Mouse (Mus musculus) midbrain, embryonic 13.5 days (tissue): ENCODE data around the gene Trp53tg5. TPM values are rescaled to one million over a fixed set of nuclear protein-coding genes. Genes with fewer than 3 reads are reported as not detected.

ENCODE experiments used
- ATAC-seq: fragments of 200-750 bp; cut with Nextera tagmentation; 2 replicates; pipeline ENCODE4 v1.8.0; 2017; ENCODE audit warnings: mild to moderate bottlenecking, moderate TSS enrichment, moderate library complexity
- H3K27ac ChIP-seq: fragments of 300-500 bp; sonication (generic); 2 replicates; pipeline ENCODE4 v1.5.1; 2015; ENCODE audit warnings: inconsistent platforms, mild to moderate bottlenecking, moderate library complexity
- H3K27me3 ChIP-seq: fragments of 300-500 bp; sonication (generic); 2 replicates; pipeline ENCODE4 v1.6.1; 2015; ENCODE audit warnings: mild to moderate bottlenecking, inconsistent platforms
- H3K36me3 ChIP-seq: fragments of 300-500 bp; sonication (generic); 2 replicates; pipeline ENCODE4 v1.6.1; 2015; ENCODE audit warnings: mild to moderate bottlenecking, inconsistent platforms
- H3K4me1 ChIP-seq: fragments of 300-500 bp; sonication (generic); replicated peaks from 2 replicates; pipeline ENCODE4 v1.6.1; 2015; ENCODE audit warnings: inconsistent platforms
- H3K4me2 ChIP-seq: fragments of 300-500 bp; sonication (generic); replicated peaks from 2 replicates; pipeline ENCODE4 v1.6.1; 2015; ENCODE audit warnings: moderate library complexity, mild to moderate bottlenecking, inconsistent platforms
- H3K4me3 ChIP-seq: fragments of 300-500 bp; sonication (generic); replicated peaks from 2 replicates; pipeline ENCODE4 v1.5.1; 2015; ENCODE audit warnings: mild to moderate bottlenecking, inconsistent platforms
- H3K9ac ChIP-seq: fragments of 300-500 bp; sonication (generic); replicated peaks from 2 replicates; pipeline ENCODE4 v1.6.1; 2015; ENCODE audit warnings: mild to moderate bottlenecking, inconsistent platforms
- H3K9me3 ChIP-seq: fragments of 300-500 bp; sonication (generic); 2 replicates; pipeline ENCODE4 v1.6.1; 2016; ENCODE audit warnings: mild to moderate bottlenecking, inconsistent platforms
- WGBS: fragments of 180-500 bp; shearing (Covaris S2); methylation state at CpG from one replicate; pipeline ENCODE4 v1.1.7; 2015; 5-methylcytosine and 5-hydroxymethylcytosine counted together
- polyA plus RNA-seq: library from polyadenylated mRNA; unstranded; fragments of >200 nt; fragmentation: Nextera tagmentation; extraction: Ambion mirVana; gene quantifications from 2 replicates; pipeline ENCODE4 v1.2.1, GENCODE M21; 2015

Gene Trp53tg5
- polyA plus RNA-seq, 1 experiment from 2014 or later: not detected

DNA sequence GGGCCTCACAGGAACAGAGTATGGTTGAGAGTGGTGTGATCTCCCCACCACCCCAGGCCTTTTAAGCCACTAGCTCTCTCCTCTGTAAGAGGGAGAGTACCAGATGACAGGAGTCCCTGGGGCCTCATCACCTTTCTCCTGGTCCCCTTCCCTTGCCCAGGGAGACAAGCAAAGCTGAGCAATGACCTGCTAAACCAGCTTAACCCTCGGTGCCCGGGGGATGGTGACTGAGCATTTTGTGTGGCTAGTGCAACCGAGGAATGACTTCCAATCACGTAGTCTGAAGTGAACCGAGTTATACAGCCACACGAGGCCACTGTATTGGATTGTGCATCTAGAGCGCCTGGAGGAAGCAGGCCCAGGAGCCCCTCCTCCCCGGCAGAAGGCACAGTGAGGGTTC is 49.1 kb downstream of the Trp53tg5 start:
- Histone ChIP-seq H3K4me3 (no peak overlapping the region), H3K4me2 (no peak overlapping the region), H3K9ac (no peak overlapping the region), H3K27me3 (no peaks in the 10 kb centered on the region), H3K4me1 (no peaks in the 10 kb centered on the region), H3K36me3 (no peaks in the 10 kb centered on the region), H3K9me3 (no peaks in the 10 kb centered on the region), H3K27ac (no peak overlapping the region)
- WGBS: 89% methylated on average over 8 of the region's 8 CpGs
- no peak for ATAC-seq

DNA sequence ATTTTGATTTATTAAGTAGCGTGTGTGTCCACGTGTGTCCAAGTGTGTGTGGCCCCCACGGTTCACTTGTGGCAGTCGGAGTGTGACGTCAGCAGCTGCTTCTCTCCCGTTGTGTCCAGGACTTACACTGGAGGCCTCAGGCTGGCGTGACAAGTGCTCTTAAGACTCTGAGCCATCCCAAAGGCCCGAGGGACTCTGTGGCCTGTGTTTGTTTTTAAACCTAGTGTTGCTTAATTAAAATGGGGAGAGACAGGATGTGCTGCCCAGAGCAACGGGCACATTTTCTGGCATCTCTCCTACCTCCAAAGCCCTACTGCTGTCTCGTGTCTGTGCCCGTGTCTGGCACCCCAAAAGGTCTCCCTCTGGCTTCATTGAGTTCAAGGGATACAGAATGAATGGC is 50.1 kb downstream of the Trp53tg5 start:
- Histone ChIP-seq H3K27me3 (no peaks in the 10 kb centered on the region), H3K27ac (no peak overlapping the region), H3K9ac (no peak overlapping the region), H3K9me3 (no peaks in the 10 kb centered on the region), H3K36me3 (no peaks in the 10 kb centered on the region), H3K4me3 (no peak overlapping the region), H3K4me2 (no peak overlapping the region), H3K4me1 (no peaks in the 10 kb centered on the region)
- no peak for ATAC-seq
- WGBS: 87% methylated on average over 11 of the region's 11 CpGs

DNA sequence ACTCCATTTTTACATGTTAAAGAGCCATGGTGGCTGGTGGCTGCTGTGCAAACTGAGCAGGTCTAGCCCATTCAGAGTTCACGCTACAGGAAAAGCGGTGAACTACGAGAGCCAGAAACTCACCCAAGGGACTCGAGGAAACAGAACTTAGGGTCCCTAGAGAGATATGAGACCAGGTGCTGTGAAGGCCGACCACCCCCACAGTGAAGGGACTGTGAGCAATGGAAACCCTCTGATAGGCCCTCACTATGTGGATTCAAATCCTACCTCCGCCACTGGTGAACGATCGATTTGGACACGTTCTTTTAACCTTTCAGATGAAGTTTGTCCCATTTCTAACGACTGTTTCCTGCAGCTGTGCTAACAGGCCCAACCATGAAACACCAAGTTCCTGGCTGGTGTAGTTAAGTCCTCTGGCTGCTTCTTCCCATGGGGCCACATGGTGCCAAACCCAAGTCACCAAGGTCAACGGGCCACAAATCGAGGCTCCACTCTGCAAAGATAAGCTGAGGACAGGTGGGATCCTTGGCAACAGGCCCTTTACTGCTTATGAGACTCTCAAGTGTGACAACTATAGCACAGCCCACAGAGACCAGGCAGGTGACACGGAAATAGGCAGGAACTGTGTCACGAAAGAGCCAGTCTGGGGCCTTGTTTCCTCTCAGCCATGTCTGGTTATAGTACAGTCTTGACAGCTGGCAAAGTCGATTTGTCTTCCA is 50.7 kb downstream of the Trp53tg5 start:
- H3K4me3 ChIP-seq: no peak overlapping the region
- WGBS: 93% methylated on average over 15 of the region's 15 CpGs
- no peak overlapping the region for H3K27ac ChIP-seq
- ATAC-seq: no peak
- no peaks in the 10 kb centered on the region for H3K4me1 ChIP-seq
- no peak overlapping the region for H3K9ac ChIP-seq
- no peak overlapping the region for H3K4me2 ChIP-seq
- H3K9me3 ChIP-seq: no peaks in the 10 kb centered on the region
- no peaks in the 10 kb centered on the region for H3K36me3 ChIP-seq
- no peaks in the 10 kb centered on the region for H3K27me3 ChIP-seq

DNA sequence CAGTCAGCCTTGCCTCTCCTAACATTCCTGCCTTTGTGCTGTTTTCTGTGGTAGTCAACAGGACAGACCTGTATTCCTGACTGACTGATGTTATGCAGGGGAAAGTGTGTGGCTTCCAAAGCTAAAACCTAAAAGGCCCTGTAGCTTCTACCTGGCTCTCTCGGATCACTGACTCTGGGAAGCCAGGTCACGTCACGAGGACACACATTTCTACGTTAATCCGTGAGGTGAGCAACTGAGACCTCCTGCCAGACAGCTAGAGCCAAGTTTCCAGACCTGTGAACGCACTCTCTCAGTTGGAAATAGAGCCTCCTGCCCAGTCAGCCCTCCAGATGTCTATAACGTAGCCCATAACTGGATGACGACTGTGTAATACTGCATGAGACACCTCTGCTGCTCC is 51.5 kb downstream of the Trp53tg5 start:
- no peak for ATAC-seq
- 90% methylated on average over 8 of the region's 8 CpGs for WGBS
- no peaks in the 10 kb centered on the region for H3K4me1 ChIP-seq

DNA sequence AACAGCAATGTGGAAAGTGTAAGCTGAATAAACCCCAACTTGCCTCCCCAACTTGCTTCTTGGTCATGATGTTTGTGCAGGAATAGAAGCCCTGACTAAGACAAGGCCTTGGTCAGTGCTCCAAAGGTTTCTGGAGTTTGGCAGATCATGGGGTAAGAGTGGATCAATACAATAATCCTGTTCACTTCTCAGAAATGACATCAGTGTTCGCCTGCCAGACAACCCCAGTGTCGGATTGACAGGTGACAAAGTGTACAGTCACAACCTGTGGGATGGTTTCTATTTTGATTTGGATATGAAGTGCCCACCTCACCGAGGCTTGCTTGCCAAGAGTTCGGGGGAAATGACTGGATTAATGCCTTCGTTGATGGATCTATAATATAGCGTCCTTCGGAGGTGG is 52.2 kb downstream of the Trp53tg5 start:
- Histone ChIP-seq H3K4me1 (no peaks in the 10 kb centered on the region), H3K9me3 (no peaks in the 10 kb centered on the region), H3K4me2 (no peak overlapping the region), H3K9ac (no peak overlapping the region), H3K27ac (no peak overlapping the region), H3K36me3 (no peaks in the 10 kb centered on the region), H3K4me3 (no peak overlapping the region), H3K27me3 (no peaks in the 10 kb centered on the region)
- WGBS: 90% methylated on average over 7 of the region's 7 CpGs
- no peak for ATAC-seq

More for the DNA sequence above, 51.5 kb downstream of the Trp53tg5 start:
- no peaks in the 10 kb centered on the region for H3K36me3 ChIP-seq
- H3K9me3 ChIP-seq: no peaks in the 10 kb centered on the region
- no peak overlapping the region for H3K27ac ChIP-seq
- no peak overlapping the region for H3K4me3 ChIP-seq
- no peaks in the 10 kb centered on the region for H3K27me3 ChIP-seq
- H3K9ac ChIP-seq: no peak overlapping the region
- H3K4me2 ChIP-seq: no peak overlapping the region

Other genes with a start within 250 kb of the Trp53tg5 start
- not detected in 2 replicates for gene Svs2, start 235.3 kb downstream of the Trp53tg5 start, polyA plus RNA-seq
- gene Svs3b, start 217.1 kb downstream of the Trp53tg5 start, polyA plus RNA-seq: not detected in 2 replicates
- gene Svs4, start 195.3 kb downstream of the Trp53tg5 start, polyA plus RNA-seq: not detected in 2 replicates
- not detected in 2 replicates for gene Svs3a, start 184.5 kb downstream of the Trp53tg5 start, polyA plus RNA-seq
- gene Svs6, start 157.0 kb downstream of the Trp53tg5 start, polyA plus RNA-seq: not detected in 2 replicates
- gene Svs5, start 141.0 kb downstream of the Trp53tg5 start, polyA plus RNA-seq: not detected in 2 replicates
- gene Slpi, start 84.6 kb downstream of the Trp53tg5 start, polyA plus RNA-seq: 0.36 TPM in 1 of 2 replicates, not detected in the other
- gene Rbpjl, start 70.6 kb downstream of the Trp53tg5 start, polyA plus RNA-seq: not detected in 2 replicates
- 0.26 and 0.39 TPM in 2 replicates for gene Matn4, start 68.6 kb downstream of the Trp53tg5 start, polyA plus RNA-seq
- 6.5 and 7.3 TPM in 2 replicates for gene Sdc4, start 29.8 kb downstream of the Trp53tg5 start, polyA plus RNA-seq
- gene Sys1, start 16.8 kb downstream of the Trp53tg5 start, polyA plus RNA-seq: 77.6 and 81.1 TPM in 2 replicates
- 4.5 and 5.2 TPM in 2 replicates for gene Gm20458, start 12.8 kb downstream of the Trp53tg5 start, polyA plus RNA-seq
- 8.7 and 8.8 TPM in 2 replicates for gene Dbndd2, start 12.4 kb upstream of the Trp53tg5 start, polyA plus RNA-seq
- 64.2 and 67.8 TPM in 2 replicates for gene Pigt, start 23.8 kb upstream of the Trp53tg5 start, polyA plus RNA-seq
- 5.7 and 6.8 TPM in 2 replicates for gene Wfdc2, start 88.7 kb upstream of the Trp53tg5 start, polyA plus RNA-seq
- gene Spint3, start 99.7 kb upstream of the Trp53tg5 start, polyA plus RNA-seq: not detected in 2 replicates
- not detected in 2 replicates for gene Wfdc6a, start 111.7 kb upstream of the Trp53tg5 start, polyA plus RNA-seq
- gene Eppin, start 119.9 kb upstream of the Trp53tg5 start, polyA plus RNA-seq: not detected in 2 replicates
- gene Wfdc6b, start 139.8 kb upstream of the Trp53tg5 start, polyA plus RNA-seq: not detected in 2 replicates
- gene Wfdc8, start 139.9 kb upstream of the Trp53tg5 start, polyA plus RNA-seq: not detected in 2 replicates
- gene Wfdc16, start 165.1 kb upstream of the Trp53tg5 start, polyA plus RNA-seq: not detected in 2 replicates
- gene Wfdc10, start 182.3 kb upstream of the Trp53tg5 start, polyA plus RNA-seq: not detected in 2 replicates
- gene Wfdc9, start 182.9 kb upstream of the Trp53tg5 start, polyA plus RNA-seq: not detected in 2 replicates
- gene Wfdc11, start 200.4 kb upstream of the Trp53tg5 start, polyA plus RNA-seq: not detected in 2 replicates
- gene Wfdc13, start 211.4 kb upstream of the Trp53tg5 start, polyA plus RNA-seq: not detected in 2 replicates
- gene Spint4, start 224.8 kb upstream of the Trp53tg5 start, polyA plus RNA-seq: not detected in 2 replicates
- not detected in 2 replicates for gene Spint5, start 241.6 kb upstream of the Trp53tg5 start, polyA plus RNA-seq